Mouse (Mus musculus): ENCODE measurements around the gene Sod1. TPM values are rescaled to one million over a fixed set of nuclear protein-coding genes. Genes with fewer than 3 reads are reported as not detected.

The Sod1 gene
- total RNA-seq (2021): 1,000 to 10,000 TPM; 1,234 to 1,554 TPM
- long read RNA-seq, experiment 1, transcript Sod1-202 (3 exons, 3,970 nt): minor isoform, 9 of 188 reads
- long read RNA-seq, experiment 1, transcript Sod1-201 (5 exons, 641 nt): major isoform, 78 of 188 reads
- long read RNA-seq, experiment 1, partial matches to known transcripts: 99 of 188 reads
- long read RNA-seq, experiment 1, other reads (novel, unspliced or antisense): 2 of 188 reads
- long read RNA-seq, experiment 2, transcript Sod1-201 (5 exons, 641 nt): major isoform, 26 of 48 reads
- long read RNA-seq, experiment 2, partial matches to known transcripts: 19 of 48 reads
- long read RNA-seq, experiment 2, other reads (novel, unspliced or antisense): 0 of 48 reads

GRCm38 (mm10) chr16:90220026-90220891, at the start of gene Sod1:
Gene Sod1, plus strand, starts transcription at chr16:90220754.
- peak; percentile 97 to 98 for DNase-seq

GRCm38 (mm10) chr16:90171416-90171815, 49.1 kb upstream of the Sod1 start:
- DNase-seq: no peak

- no peak for DNase-seq
Measured at GRCm38 (mm10) chr16:90176472-90176871, 44.1 kb upstream of the Sod1 start.

- DNase-seq: no peak
Measured at GRCm38 (mm10) chr16:90177425-90177824, 43.1 kb upstream of the Sod1 start.

DNA sequence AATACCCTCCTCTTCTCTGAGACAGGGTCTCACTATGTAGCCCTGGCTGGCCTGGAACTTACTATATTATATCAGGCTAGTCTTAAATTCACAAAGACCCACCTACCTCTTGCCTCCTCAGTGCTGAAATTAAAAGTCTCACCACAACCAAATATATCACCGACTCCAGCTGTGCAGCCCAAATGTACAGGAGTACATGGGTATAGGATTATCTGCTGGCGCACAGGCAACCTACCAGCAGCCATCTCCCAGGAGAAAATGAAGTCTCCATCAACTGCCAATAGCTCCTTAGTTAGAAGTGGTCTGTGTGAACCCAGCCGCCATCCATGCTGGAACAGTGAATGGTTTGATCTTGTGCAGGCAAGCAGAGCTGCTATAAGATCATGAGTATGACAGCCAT, 42.1 kb upstream of the Sod1 start:
- no peak for DNase-seq

- DNase-seq: no peak
Measured at GRCm38 (mm10) chr16:90179892-90180291, 40.7 kb upstream of the Sod1 start.

GRCm38 (mm10) chr16:90180975-90181374, 39.6 kb upstream of the Sod1 start:
- DNase-seq: no peak

DNA sequence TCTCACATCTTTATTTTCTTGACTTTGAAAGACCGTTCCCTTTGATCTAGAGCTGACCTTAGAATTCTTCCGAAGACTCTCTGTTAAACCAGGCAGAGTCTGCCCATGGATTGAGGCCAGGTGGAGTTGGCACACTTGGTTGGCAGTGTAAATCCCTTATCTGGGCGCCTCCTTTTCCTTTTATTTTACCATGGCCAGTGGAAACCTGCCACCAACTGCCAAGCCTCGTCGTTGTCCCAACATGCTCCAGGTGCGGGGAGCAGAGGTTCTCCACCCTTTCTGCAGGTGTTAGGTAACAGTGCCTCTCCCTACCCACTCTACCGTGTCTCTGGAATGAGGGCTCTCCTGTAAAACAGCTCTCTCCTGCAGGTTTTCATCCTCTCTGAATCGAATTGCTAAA, 38.9 kb upstream of the Sod1 start:
- DNase-seq: peak; percentile 55 to 56

- no peak for DNase-seq
Measured at GRCm38 (mm10) chr16:90184135-90184534, 36.4 kb upstream of the Sod1 start.

GRCm38 (mm10) chr16:90185928-90186588, 34.5 kb upstream of the Sod1 start:
- DNase-seq: peak; percentile 83 to 87

GRCm38 (mm10) chr16:90187453-90187852, 33.1 kb upstream of the Sod1 start:
- DNase-seq: peak; percentile 54 to 74

GRCm38 (mm10) chr16:90191289-90191688, 29.3 kb upstream of the Sod1 start:
- DNase-seq: no peak

DNA sequence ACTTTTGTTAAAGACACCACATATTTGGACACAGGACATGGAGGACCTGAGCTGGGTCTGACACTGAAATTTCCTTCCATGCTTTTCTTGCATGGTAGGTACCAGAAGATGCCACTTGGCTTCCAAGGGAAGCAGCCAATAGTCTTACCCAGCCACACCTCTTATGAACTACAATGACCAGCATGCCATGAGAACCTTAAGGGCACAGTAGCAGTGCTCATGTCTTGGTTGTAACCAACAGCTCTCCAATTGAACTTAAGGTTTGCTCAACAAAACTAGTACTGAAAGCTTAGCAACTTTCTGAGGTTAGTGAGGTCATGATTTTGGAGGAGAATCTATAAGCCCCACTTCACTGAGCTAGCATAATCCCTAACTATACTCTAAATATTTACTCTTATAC, 26.8 kb upstream of the Sod1 start:
- no peak for DNase-seq

GRCm38 (mm10) chr16:90196688-90197240, 23.8 kb upstream of the Sod1 start:
- DNase-seq: no peak

DNA sequence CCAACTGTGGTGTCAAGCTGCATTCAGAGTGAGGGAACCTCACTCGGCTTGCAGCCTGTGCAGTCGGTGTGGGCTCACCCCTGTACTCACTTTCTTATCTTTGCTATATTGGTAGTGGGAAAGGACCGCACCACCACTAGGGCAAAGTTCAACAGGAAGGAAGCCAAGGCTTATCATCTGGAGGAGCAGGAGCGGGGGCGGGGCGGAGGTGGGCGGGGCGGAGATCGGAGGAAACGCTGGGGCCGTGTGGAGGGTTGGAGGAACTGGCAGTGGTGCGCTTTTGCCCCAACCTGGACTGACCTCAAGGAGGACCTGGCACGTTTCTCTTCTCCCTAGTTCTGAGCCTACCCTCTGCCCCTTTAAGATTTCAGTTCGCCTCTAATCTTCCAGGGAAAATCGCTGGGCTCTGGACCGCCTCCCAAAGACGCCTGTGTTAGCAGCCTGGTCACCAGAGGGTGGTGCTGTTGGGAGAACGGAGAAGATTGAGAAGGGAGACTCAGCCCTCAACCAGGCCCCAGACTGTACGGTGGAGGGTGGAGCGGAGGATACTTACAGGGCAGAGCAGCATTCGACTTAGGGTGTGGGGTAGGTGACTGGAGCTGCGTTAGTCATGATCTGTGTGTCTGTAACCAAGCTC, 23.1 kb upstream of the Sod1 start:
- DNase-seq: peak; percentile 80 to 87

GRCm38 (mm10) chr16:90198626-90199025, 21.9 kb upstream of the Sod1 start:
- DNase-seq: no peak

- no peak for DNase-seq
Measured at GRCm38 (mm10) chr16:90199174-90199573, 21.4 kb upstream of the Sod1 start.

- DNase-seq: no peak
Measured at GRCm38 (mm10) chr16:90202140-90202539, 18.4 kb upstream of the Sod1 start.

- no peak for DNase-seq
Measured at GRCm38 (mm10) chr16:90203226-90203962, 17.2 kb upstream of the Sod1 start.

DNA sequence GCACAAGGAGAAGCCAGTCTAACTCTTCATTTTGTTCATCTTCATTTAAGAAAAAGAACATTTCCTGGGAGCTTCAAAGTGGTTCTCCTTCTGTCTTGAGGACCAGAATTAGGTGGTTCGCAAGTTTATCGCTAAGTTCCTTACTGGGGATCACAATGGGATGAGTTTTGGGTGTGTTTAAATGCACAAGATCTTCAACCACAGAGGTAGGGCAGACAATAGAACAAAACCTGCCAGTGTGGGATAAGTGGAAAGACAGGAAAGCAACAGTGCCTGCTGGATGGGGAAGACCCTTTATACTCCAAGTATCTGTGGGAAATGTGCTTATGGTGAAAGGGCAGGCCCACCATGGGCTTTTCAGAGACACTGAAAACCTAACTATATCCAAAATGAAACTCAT, 15.7 kb upstream of the Sod1 start:
- DNase-seq: no peak

DNA sequence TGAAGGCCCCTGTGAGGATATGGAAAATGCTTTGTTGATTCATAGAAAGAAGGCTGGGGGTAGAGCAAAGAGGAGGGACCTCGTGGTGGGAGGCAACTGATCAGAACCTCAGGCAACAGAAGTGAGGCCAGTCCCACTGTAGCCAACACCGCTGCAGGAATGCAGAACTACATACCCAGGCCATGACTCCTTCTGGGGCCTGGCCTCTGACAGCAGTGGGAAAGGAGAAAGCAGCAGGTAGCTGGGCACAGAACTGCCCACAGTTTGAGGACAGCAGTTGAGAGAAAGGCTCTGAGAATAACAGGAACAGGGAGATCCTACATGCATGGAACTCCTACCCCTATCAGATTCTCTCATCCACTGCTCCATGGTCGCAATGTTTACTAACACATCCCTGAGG, 11.6 kb upstream of the Sod1 start:
- no peak for DNase-seq
